Mouse (Mus musculus): Measurements from ENCODE around the gene Scd2.
A peak's percentile ranks its signal among the peaks of the same experiment; 100 is the strongest.

DNA sequence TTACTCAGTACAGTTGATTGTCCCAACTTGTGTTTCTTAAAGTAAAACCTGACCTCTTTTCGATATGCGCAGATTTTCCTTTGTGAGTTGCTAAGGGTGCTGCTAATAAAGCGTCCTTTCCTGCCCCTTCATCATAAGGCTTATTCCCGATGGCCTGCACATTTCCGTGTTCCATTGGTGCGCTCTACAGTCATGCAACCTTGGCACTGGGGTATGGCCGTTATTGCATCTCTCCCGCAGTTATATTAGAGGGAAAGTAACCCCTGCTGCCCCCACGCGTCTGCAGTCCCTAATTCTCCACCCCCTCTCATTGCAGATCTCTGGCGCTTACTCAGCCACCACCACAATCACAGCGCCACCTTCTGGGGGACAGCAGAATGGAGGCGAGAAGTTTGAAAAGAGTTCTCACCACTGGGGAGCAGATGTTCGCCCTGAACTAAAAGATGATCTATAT lies 1.1 kb downstream of the Scd2 start:
- TF ChIP-seq POLR2A (IDR thresholded peaks at IDR 0.05; ENCODE audit: control insufficient read depth in 1 of 2, insufficient read depth in 1 of 2, low read depth in 1 of 2, low read length in 2 of 2, poor library complexity in 1 of 2): no peak; a peak in 1 of 4 replicates
- peak in 1 of 2 experiments; percentile 52; a peak in 2 of 4 replicates for TF ChIP-seq EP300 (IDR thresholded peaks at IDR 0.05; ENCODE audit: low read depth in 1 of 2, low read length in 2 of 2)
- peak in 2 of 3 experiments; percentile 96 to 99 for TF ChIP-seq CTCF (IDR thresholded peaks at IDR 0.05 in 2 of 3, conservative IDR thresholded peaks at IDR 0.05 in 1 of 3; ENCODE audit: control insufficient read depth in 1 of 3, insufficient read depth in 1 of 3, low read depth in 2 of 3, low read length in 3 of 3, poor library complexity in 1 of 3, severe bottlenecking in 1 of 3)
- TF ChIP-seq RAD21 (IDR thresholded peaks at IDR 0.05; ENCODE audit: low read depth, low read length): peak; percentile 78
- TF ChIP-seq TBP (IDR thresholded peaks at IDR 0.05; ENCODE audit: low read depth, low read length): peak; percentile 91
- TF ChIP-seq MAX (IDR thresholded peaks at IDR 0.05; ENCODE audit: low read length): no peak
- TF ChIP-seq MYC (IDR thresholded peaks at IDR 0.05; ENCODE audit: low read depth, low read length): peak; percentile 79
- TF ChIP-seq KAT2A (conservative IDR thresholded peaks at IDR 0.05; ENCODE audit: low read depth, low read length): peak; percentile 50; the same call in 1 of the 2 replicates
- no peak for TF ChIP-seq GATA1 (IDR thresholded peaks at IDR 0.05; ENCODE audit: low read depth, low read length)
- peak; percentile 94 for TF ChIP-seq SMC3 (IDR thresholded peaks at IDR 0.05; ENCODE audit: low read depth, low read length)
- peak; percentile 85; the same call in 1 of the 2 replicates for TF ChIP-seq POLR2AphosphoS5 (IDR thresholded peaks at IDR 0.05; ENCODE audit: borderline replicate concordance, low read depth, low read length)
- peak; percentile 93; the same call in 1 of the 2 replicates for TF ChIP-seq CHD1 (IDR thresholded peaks at IDR 0.05; ENCODE audit: low read depth, low read length)

Measured in MEL (cell line).